Mouse (Mus musculus) heart, adult 2 months (tissue): ENCODE results near the gene Olfr1109.

ENCODE experiments used
- CTCF ChIP-seq: fragments of 200-600 bp; IDR thresholded peaks from 2 replicates; pipeline ENCODE4 v1.8.1; 2022; ENCODE audit warnings: antibody characterized with exemption, mild to moderate bottlenecking, moderate library complexity
- EP300 ChIP-seq: fragments of 200-500 bp; IDR thresholded peaks from 2 replicates; pipeline ENCODE4 v1.6.1; 2011; ENCODE audit warnings: low read depth, low read length, control low read depth; ENCODE audit not compliant: insufficient read depth
- POLR2A ChIP-seq: fragments of 200-500 bp; IDR thresholded peaks from 2 replicates; pipeline ENCODE4 v1.6.1; 2011; ENCODE audit warnings: mild to moderate bottlenecking, low read depth, low read length, control low read depth; ENCODE audit not compliant: insufficient read depth

GRCm38 (mm10) chr2:87075717-87076116 is 20.1 kb downstream of the Olfr1109 start, which contains the start of gene Olfr1107:
- TF ChIP-seq CTCF (no peak), POLR2A (no peak), EP300 (no peak)
